Mouse (Mus musculus) cerebellum, adult 11 months (tissue): ENCODE results near the gene Carmil1.

Experiments
- DNase-seq: peaks from one replicate; pipeline ENCODE4 v3.0.0; 2022

Gene Carmil1

GRCm38 (mm10) chr13:24199861-24200543, 80.6 kb downstream of the Carmil1 start:
- DNase-seq: no peak

- DNase-seq: no peak
Measured at GRCm38 (mm10) chr13:24198396-24198924, 82.1 kb downstream of the Carmil1 start.

- DNase-seq: no peak
Measured at GRCm38 (mm10) chr13:24195371-24195770, 85.2 kb downstream of the Carmil1 start.

GRCm38 (mm10) chr13:24194018-24194417, 86.6 kb downstream of the Carmil1 start:
- DNase-seq: no peak

GRCm38 (mm10) chr13:24190875-24191663, 89.5 kb downstream of the Carmil1 start:
- no peak for DNase-seq

GRCm38 (mm10) chr13:24187026-24187425, 93.6 kb downstream of the Carmil1 start:
- DNase-seq: peak; percentile 51

- no peak for DNase-seq
Measured at GRCm38 (mm10) chr13:24185641-24186040, 95.0 kb downstream of the Carmil1 start.

GRCm38 (mm10) chr13:24182878-24183277, 97.7 kb downstream of the Carmil1 start:
- no peak for DNase-seq

GRCm38 (mm10) chr13:24179538-24179937, 101.1 kb downstream of the Carmil1 start:
- DNase-seq: no peak

- DNase-seq: no peak
Measured at GRCm38 (mm10) chr13:24177600-24177999, 103.0 kb downstream of the Carmil1 start.

GRCm38 (mm10) chr13:24176835-24177234, 103.8 kb downstream of the Carmil1 start:
- DNase-seq: no peak

GRCm38 (mm10) chr13:24169658-24170057, 110.9 kb downstream of the Carmil1 start:
- DNase-seq: no peak

GRCm38 (mm10) chr13:24163368-24163767, 117.2 kb downstream of the Carmil1 start:
- DNase-seq: no peak

- DNase-seq: no peak
Measured at GRCm38 (mm10) chr13:24161105-24161504, 119.5 kb downstream of the Carmil1 start.

GRCm38 (mm10) chr13:24159972-24160371, 120.6 kb downstream of the Carmil1 start:
- DNase-seq: no peak

- no peak for DNase-seq
Measured at GRCm38 (mm10) chr13:24159190-24159965, 121.2 kb downstream of the Carmil1 start.

GRCm38 (mm10) chr13:24157560-24158011, 123.0 kb downstream of the Carmil1 start:
- no peak for DNase-seq

- DNase-seq: peak; percentile 63
Measured at GRCm38 (mm10) chr13:24155190-24155589, 125.4 kb downstream of the Carmil1 start.

GRCm38 (mm10) chr13:24154281-24155061, 126.1 kb downstream of the Carmil1 start:
- no peak for DNase-seq

- DNase-seq: no peak
Measured at GRCm38 (mm10) chr13:24152610-24153009, 128.0 kb downstream of the Carmil1 start.

GRCm38 (mm10) chr13:24151335-24151734, 129.3 kb downstream of the Carmil1 start:
- no peak for DNase-seq

- DNase-seq: no peak
Measured at GRCm38 (mm10) chr13:24148549-24148948, 132.0 kb downstream of the Carmil1 start.
